Mouse (Mus musculus) small intestine, adult 2 months (tissue): Measurements from ENCODE around the gene Gm15155. TPM values are rescaled to one million over a fixed set of nuclear protein-coding genes. Genes with fewer than 3 reads are reported as not detected.

ENCODE experiments used
- H3K27ac ChIP-seq: fragments of 200-500 bp; 2 replicates; pipeline ENCODE4 v1.5.1; 2012; ENCODE audit warnings: low read depth, low read length, control low read depth, inconsistent platforms; ENCODE audit not compliant: insufficient read depth
- H3K27me3 ChIP-seq: fragments of 200-500 bp; 2 replicates; pipeline ENCODE4 v1.6.1; 2012; ENCODE audit warnings: mild to moderate bottlenecking, moderate library complexity, low read length, inconsistent platforms; ENCODE audit not compliant: control insufficient read depth, insufficient read depth
- H3K36me3 ChIP-seq: fragments of 200-500 bp; 2 replicates; pipeline ENCODE4 v1.6.1; 2012; ENCODE audit warnings: mild to moderate bottlenecking, low read length, control low read depth, inconsistent platforms; ENCODE audit not compliant: control insufficient read depth, insufficient read depth
- H3K4me1 ChIP-seq: fragments of 200-500 bp; 2 replicates; pipeline ENCODE4 v1.6.1; 2012; ENCODE audit warnings: low read length, inconsistent platforms, mixed read lengths; ENCODE audit not compliant: control insufficient read depth, insufficient read depth, insufficient read length
- H3K4me3 ChIP-seq: fragments of 200-500 bp; 2 replicates; pipeline ENCODE4 v1.5.1; 2012; ENCODE audit warnings: low read depth, mild to moderate bottlenecking, control low read depth, inconsistent platforms, low read length, moderate library complexity
- CTCF ChIP-seq: fragments of 200-500 bp; IDR thresholded peaks from 2 replicates; pipeline ENCODE4 v1.5.1; 2012; ENCODE audit warnings: low read depth, mild to moderate bottlenecking, control low read depth, inconsistent platforms, low read length, moderate library complexity, mixed read lengths; ENCODE audit not compliant: insufficient replicate concordance, insufficient read length; ENCODE audit errors: extremely low read depth
- POLR2A ChIP-seq: fragments of 200-500 bp; IDR thresholded peaks from 2 replicates; pipeline ENCODE4 v1.6.1; 2012; ENCODE audit warnings: low read depth, mild to moderate bottlenecking, control low read depth, inconsistent platforms, low read length, moderate library complexity
- WGBS: fragments of 180-500 bp; shearing (Covaris S2); methylation state at CpG from one replicate; pipeline ENCODE4 v1.1.7; 2018; 5-methylcytosine and 5-hydroxymethylcytosine counted together
- polyA plus RNA-seq: library from polyadenylated mRNA; depleted of rRNA; stranded (reverse); fragments of >200 nt; gene quantifications from 2 replicates; pipeline ENCODE4 v1.2.3, GENCODE M21; 2012

Gm15155 gene
- polyA plus RNA-seq, 1 experiment: not detected

GRCm38 (mm10) chrX:155601196-155601595 is 23.3 kb upstream of the Gm15155 start:
- 73% methylated on average over 2 of the region's 2 CpGs for WGBS
- no peak for TF ChIP-seq POLR2A
- no peak for TF ChIP-seq CTCF
- H3K27me3 ChIP-seq: no peaks in the 10 kb centered on the region
- no peak overlapping the region for H3K4me3 ChIP-seq
- H3K27ac ChIP-seq: no peak overlapping the region
- no peaks in the 10 kb centered on the region for H3K4me1 ChIP-seq
- H3K36me3 ChIP-seq: no peaks in the 10 kb centered on the region

GRCm38 (mm10) chrX:155622527-155622926 is 2.0 kb upstream of the Gm15155 start:
- 16% methylated on average over 24 of the region's 24 CpGs for WGBS
- no peaks in the 10 kb centered on the region for H3K4me1 ChIP-seq
- H3K4me3 ChIP-seq: peak overlapping the region; percentile 37
- H3K27ac ChIP-seq: no peak overlapping the region
- TF ChIP-seq CTCF (no peak), POLR2A (no peak)
- H3K36me3 ChIP-seq: no peaks in the 10 kb centered on the region
- no peaks in the 10 kb centered on the region; the same call in 1 of the 2 replicates for H3K27me3 ChIP-seq

GRCm38 (mm10) chrX:155622961-155623599 is 1.5 kb upstream of the Gm15155 start:
- no peaks in the 10 kb centered on the region; the same call in 1 of the 2 replicates for H3K27me3 ChIP-seq
- no peak overlapping the region for H3K27ac ChIP-seq
- 13% methylated on average over 26 of the region's 69 CpGs for WGBS
- no peaks in the 10 kb centered on the region for H3K36me3 ChIP-seq
- peak overlapping the region; percentile 37 for H3K4me3 ChIP-seq
- TF ChIP-seq POLR2A (no peak), CTCF (no peak)
- H3K4me1 ChIP-seq: no peaks in the 10 kb centered on the region

DNA sequence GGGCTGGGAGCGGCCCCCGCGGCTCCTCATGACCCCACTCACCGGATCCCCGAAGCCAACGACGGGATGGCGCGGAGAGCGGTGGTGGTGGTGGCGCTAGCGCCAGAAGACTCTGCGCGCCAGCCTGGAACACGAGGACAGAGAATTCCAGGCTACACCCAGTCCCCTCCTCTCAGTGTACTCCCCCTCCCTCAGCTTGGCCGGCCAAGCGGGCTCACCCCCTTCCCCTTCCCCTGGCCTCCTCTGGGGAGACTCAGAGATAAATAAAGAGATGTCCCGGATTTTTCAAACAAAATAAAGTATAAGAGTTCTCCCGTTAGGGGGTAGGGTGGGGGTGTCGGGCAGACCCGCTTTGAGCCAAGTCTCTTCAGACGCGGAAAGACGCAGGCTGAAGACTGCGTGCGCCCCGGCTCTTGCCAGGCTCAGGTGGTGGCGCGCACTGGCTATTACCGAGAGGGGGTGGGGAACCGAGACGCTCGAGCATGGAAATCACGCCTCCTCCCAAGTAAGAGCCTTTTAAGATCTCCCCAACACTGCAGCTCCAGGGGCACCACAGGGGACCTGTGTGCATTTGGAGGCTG is 750 bp upstream of the Gm15155 start, which contains the start of gene Ptchd1:
Ptchd1 (minus strand) TSS at position 114 of the 581 bp plus-strand sequence.
- Histone ChIP-seq H3K27me3 (no peaks in the 10 kb centered on the region; the same call in 1 of the 2 replicates), H3K4me3 (peak within 1 kb of the TSS; percentile 37), H3K36me3 (no peaks in the 10 kb centered on the region), H3K4me1 (no peaks in the 10 kb centered on the region), H3K27ac (no peak within 1 kb of the TSS)
- no peak for TF ChIP-seq POLR2A
- no peak for TF ChIP-seq CTCF
- WGBS: 19% methylated on average over 34 of the region's 34 CpGs

DNA sequence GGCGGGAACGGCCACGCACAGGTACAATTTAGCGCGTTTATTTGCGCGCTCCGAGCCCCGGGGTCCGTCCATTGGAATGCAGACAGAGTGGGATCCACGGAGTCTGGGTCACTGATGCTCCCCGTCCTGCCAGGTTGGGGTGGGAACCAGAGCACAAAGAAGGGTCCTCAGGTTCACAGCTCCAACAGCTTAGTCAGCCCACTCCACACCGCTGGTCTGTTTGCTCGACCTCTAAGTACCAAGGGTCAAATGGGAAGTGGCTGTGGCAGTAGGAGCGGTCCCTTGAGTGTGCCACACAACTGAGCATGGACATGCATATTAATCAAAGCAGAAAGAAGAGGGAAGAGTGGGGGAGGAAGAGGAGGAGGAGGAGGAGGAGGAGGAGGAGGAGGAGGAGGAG is 354 bp downstream of the Gm15155 start:
- WGBS: 10% methylated on average over 15 of the region's 15 CpGs
- TF ChIP-seq CTCF (no peak), POLR2A (no peak)
- no peaks in the 10 kb centered on the region for H3K4me1 ChIP-seq
- no peak overlapping the region for H3K27ac ChIP-seq
- no peak overlapping the region for H3K4me3 ChIP-seq
- H3K36me3 ChIP-seq: no peaks in the 10 kb centered on the region
- no peaks in the 10 kb centered on the region; the same call in 1 of the 2 replicates for H3K27me3 ChIP-seq

DNA sequence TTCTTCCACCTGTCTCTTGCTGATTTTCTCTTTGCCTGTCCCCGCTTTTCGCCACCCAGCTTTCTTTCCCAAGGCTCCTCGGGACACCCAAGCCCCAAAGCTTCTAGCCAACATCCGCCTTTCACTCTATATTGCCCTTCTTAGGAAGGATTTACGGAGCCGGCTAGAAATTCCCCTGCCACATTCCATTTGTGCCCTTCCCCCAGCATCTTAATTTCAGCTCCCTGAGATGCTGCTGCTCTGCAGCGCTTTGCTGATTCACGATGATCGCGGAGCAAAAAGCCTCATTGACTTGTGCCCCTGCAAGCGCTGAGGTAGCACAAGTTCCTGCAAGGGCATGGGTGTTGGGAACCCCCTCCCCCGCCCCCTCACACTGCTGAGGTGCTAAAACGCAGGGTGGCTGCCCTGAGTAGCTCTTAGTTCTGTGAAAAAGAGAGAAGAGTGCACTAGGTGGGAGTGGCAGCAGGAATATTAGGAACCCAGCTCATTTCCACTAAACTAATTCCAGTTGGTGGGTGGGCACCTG is 1.2 kb downstream of the Gm15155 start:
- Histone ChIP-seq H3K27ac (no peak overlapping the region), H3K4me1 (no peaks in the 10 kb centered on the region), H3K36me3 (no peaks in the 10 kb centered on the region), H3K4me3 (no peak overlapping the region), H3K27me3 (no peaks in the 10 kb centered on the region; the same call in 1 of the 2 replicates)
- TF ChIP-seq POLR2A (no peak), CTCF (no peak)
- WGBS: 12% methylated on average over 13 of the region's 13 CpGs

- Histone ChIP-seq H3K36me3 (no peaks in the 10 kb centered on the region), H3K4me3 (no peak overlapping the region), H3K27ac (no peak overlapping the region), H3K27me3 (no peaks in the 10 kb centered on the region), H3K4me1 (no peaks in the 10 kb centered on the region)
- 0% methylated on average over 1 of the region's 1 CpGs for WGBS
- TF ChIP-seq POLR2A (no peak), CTCF (no peak)
Observed at GRCm38 (mm10) chrX:155643975-155644374, 19.4 kb downstream of the Gm15155 start.
